Mouse (Mus musculus): Measurements from ENCODE around the gene Nr1h2.

Nr1h2 gene

GRCm38 (mm10) chr7:44553826-44554225 lies at the start of gene Nr1h2:
Gene Nr1h2 (minus strand): TSS chr7:44553951.
- DNase-seq, result peak; percentile 96

DNA sequence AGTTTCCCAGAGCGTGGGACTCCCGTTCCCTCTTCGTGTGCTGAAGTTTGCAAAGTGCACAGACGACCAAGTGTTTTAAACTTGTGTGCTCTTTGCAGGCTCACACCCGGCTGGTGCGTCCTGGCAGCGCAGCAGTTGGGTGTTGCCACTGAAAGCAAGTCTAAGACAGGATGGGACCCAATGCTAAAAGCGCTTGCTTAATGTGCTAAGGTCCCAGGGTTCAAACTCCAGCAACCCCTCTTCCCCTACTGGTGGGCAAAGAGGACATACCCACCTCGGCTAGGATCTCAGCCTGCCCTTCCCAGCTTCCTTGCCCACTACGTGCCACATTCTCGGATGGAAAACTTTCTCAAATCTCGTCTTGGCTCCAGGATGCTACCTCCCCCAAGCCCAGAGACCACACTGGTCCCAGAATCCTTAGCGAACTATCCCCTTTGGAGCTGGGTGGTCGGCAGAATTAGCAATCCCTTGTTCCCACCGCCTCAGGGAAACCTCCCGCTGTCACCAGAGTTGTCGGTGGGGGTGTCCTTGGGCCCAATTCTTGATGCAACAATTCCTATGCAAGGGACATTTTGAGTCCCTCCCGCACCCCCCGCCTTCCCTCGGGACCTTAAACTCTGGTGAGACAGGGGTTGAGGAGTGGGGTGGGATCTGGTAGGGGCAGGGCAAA lies 49.6 kb upstream of the Nr1h2 start:
- DNase-seq, result no peak

DNA sequence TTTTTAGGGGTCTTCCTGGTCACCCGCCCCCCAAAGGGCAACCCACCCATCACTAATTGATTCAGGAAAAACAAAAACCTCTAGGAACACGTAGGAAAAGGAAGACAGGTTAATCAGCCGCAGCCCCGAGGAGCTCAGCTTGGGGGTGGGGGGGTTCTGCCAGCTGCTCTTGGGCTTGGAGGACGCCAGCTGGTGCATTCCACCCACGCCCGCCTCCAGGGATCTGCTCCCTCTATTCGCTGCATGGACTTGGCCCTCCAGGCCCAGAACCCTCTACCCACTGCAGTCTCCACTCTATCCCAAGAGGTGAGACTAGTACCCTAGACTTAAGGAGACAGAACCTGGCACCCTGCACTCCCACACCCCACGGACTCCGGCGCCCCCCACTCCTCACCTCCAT lies 48.7 kb upstream of the Nr1h2 start:
- peak; percentile 88 for DNase-seq

- no peak for DNase-seq
Measured at GRCm38 (mm10) chr7:44601646-44602045, 47.9 kb upstream of the Nr1h2 start.

DNA sequence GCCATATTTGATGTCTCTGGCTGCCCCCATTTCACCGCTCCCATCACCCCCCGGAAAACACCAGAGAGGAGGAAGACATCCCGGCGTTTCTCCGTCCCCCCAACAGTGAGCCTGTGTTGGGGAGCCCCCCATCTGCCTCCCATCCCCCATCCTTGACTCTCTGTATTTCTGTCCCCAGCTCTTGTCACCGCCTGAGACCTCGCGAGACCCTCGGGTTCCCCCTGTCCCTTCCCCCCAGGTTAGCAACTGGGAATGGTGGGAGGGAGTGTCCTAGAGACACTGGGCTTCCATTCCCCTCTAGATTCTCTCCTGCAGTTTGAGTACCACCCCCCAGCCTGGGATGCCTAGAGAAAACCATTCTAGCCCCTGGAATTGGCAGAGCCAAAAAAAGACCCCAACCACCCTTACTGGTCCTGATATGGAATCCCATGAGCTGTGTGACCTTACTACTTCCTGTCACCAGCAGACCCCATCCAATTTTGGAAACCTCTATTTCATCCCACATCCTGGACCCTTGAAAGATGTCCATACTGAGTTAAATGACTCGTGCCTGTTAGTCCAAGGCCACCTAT lies 47.0 kb upstream of the Nr1h2 start:
- no peak for DNase-seq

GRCm38 (mm10) chr7:44598336-44598735 lies 44.6 kb upstream of the Nr1h2 start:
- no peak for DNase-seq

DNA sequence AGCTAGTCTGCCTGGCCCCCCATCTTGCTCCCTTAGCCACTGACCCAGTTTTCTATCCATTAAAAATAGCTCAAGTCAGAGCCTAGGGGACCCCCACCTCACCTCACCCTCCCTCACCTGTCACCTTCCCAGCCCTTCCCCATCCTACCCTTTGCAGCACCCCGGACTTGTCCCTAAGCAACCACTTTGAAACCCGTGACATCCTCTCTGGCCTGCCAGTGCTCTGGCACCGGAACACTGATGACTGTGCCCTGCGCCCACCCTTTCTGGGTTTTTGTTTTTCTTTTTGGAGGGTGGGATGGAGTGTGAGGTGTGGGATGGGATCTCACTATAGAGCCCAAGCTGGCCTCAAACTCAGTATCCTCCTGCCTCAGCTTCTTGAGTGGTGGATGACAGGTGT lies 43.9 kb upstream of the Nr1h2 start:
- no peak for DNase-seq

GRCm38 (mm10) chr7:44596996-44597538 lies 43.3 kb upstream of the Nr1h2 start:
- no peak for DNase-seq

DNA sequence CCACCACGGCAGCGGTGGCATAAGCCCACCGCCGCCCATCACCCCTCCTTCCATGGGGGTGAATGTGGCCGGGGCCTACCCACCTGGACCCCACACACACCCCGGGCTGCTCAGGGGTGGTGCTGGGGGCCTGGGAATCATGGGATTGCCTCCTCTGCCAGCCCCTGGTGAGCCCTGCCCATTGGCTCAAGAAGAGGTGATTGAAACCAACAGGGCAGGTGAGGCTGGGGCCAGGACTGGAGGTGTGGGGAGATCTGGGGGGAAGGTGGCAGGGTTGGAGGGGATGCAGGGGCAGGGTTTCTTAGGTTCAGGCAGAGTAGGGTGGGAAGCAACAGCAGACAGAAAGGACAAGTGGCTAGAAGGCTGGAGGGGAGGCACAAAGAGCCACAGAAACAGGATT lies 42.3 kb upstream of the Nr1h2 start:
- DNase-seq, result no peak

DNA sequence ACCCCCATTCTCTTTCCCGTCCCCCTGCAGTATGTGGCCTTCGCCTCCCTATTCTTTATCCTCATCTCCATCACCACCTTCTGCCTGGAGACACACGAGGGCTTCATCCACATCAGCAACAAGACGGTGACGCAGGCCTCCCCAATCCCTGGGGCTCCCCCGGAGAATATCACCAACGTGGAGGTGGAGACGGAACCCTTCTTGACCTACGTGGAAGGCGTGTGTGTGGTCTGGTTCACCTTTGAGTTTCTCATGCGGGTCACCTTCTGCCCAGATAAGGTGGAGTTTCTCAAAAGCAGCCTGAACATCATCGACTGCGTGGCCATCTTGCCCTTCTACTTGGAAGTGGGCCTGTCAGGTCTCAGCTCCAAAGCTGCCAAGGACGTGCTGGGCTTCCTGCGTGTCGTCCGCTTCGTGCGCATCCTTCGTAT lies 41.4 kb upstream of the Nr1h2 start:
- DNase-seq, result no peak

DNA sequence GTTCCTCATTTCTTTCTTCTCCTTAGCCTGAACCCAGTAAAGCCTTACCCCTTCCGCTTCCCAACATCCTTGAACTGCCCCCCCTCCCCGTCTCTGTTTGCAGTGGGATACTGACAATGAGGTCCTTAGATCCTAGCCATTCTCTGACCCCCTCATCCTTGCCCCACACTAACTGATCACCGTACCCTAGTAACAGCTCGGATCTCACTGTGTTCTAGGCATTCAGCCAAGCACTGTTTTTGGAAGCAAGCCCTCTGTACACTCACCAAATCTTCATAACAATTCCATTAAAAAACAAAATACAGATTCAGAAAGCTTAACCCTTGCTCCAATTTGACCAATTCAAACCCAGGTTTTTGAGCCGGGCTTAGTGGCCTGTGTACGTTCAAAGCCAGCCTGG lies 40.5 kb upstream of the Nr1h2 start:
- DNase-seq, result peak; percentile 74

DNA sequence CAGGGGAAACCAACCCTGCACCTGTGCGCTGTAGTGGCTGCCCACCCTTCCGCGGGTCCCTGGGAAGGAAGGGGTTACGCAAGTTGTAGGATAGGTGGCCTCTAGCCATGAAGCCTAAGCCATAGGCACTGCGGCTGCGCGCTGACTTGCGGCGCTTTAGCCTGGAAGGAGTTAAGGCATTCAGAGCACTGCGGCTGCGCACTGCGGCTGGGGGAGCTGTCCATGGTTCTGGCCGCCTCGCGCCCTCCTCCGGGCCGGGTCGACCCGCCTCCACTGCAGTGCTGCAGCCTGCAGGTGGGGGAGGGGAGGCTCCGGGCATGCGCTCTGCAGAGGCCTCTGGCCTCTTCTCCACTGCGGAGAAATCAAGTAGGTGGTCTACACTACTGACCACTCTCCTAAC lies 40.0 kb upstream of the Nr1h2 start:
- DNase-seq, result peak; percentile 87

DNA sequence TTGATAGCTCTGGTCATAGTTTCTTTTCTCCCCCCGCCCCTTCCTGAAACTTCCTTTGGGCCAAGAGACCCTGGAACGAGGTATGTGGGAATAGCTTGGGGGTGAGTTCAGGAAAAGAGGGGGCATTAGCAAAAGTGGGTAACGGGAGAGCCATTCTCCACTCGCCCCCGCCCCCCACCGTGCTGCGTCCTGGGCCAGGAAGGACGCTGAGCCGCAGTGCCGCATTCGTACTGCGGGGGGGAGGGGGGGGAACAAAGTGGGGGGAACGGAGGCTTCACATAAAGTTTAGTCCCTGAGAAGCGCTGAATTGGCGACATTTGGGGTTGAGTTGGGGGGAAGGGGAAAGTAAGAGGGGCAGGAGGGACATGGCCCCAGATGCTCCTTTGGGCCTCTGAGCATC lies 39.3 kb upstream of the Nr1h2 start:
- DNase-seq, result no peak

DNA sequence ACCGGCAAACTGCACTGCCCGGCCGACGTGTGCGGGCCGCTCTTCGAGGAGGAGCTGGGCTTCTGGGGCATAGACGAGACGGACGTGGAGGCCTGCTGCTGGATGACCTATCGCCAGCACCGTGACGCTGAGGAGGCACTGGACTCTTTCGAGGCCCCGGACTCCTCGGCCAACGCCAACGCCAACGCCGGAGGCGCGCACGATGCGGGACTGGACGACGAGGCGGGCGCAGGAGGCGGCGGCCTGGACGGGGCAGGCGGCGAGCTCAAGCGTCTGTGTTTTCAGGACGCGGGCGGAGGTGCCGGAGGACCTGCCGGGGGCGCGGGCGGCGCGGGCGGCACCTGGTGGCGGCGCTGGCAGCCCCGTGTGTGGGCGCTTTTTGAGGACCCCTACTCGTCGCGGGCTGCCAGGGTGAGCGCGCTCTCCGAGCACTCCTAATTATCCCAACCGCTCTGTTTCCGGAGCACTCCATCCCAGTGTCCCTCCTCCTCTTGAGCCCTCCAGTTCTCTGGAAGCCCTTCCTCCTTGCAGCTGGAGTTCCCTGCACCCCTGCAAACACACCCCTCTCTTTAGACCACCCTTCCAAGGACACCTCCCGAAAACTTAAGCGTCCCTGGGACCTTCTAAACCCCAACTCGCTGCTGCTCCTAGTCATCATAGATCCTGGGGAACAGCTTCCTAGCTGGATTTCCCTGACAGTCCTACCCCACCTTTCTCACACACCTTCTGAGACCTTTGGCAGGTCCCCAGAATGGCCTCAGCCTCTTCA lies 37.8 kb upstream of the Nr1h2 start:
- no peak for DNase-seq

- peak; percentile 98 for DNase-seq
Measured at GRCm38 (mm10) chr7:44590402-44591347, 36.9 kb upstream of the Nr1h2 start, which contains the start of gene Kcnc3. Gene Kcnc3 (plus strand): TSS chr7:44590664.

- peak; percentile 58 for DNase-seq
Measured at GRCm38 (mm10) chr7:44589946-44590345, 36.2 kb upstream of the Nr1h2 start.

DNA sequence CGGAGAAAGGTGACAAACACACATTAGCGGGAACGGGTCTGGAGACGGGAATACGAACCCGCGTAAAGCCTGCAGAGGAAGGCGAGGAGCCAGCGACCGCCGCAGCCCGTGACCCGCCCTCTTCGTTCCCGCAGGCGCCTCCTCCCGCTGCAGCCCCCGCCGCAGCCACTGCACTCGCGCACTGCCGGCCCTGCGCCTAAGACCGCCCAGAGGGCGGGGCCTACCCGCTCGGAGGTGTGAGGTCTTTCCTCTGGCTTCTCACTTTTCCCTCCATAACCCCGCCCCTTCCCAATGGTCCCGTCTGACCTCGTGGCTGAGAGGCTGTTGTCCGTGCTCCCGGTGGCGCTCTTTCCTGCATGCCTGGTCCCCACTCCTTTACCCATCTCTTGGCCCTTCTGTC lies 35.4 kb upstream of the Nr1h2 start:
- peak; percentile 83 for DNase-seq

DNA sequence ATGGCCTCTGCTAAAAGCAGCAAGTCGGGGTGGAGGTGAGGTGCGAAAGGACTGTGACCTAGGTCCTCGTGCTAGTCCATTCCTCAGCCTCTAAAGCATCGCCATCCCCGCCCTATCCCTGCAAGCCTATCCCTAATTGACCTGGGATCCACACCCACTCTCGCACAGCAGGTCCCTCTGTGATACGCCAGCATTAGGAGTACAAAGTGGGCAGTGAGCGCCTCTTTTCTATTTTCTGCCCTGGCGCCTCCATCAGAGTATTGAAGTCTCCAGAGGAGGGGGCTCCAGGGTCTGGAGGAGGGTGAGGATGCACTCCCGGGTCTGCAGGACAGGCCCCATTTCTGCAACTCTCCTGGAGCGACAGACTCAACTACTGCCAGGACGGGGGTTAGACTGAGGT lies 34.6 kb upstream of the Nr1h2 start:
- DNase-seq, result no peak

DNA sequence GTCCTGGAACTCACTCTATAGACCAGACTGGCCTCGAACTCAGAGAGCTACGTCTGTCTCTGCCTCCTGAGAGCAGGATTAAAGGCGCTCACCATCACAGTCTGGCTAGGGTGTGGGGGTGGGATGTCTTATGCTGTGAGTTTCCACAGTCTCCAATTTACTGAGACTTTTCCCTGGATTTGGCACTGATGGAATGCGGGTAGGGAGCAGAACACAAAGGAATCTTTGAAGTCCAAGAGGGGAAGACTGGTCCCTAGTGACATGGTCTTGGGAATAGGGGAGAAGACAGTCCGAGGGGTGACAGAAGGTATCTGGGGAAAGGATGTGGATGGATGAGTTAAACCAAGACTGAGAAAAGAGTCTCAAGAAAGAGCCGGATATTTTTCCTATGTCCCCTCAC lies 33.9 kb upstream of the Nr1h2 start:
- DNase-seq, result no peak

DNA sequence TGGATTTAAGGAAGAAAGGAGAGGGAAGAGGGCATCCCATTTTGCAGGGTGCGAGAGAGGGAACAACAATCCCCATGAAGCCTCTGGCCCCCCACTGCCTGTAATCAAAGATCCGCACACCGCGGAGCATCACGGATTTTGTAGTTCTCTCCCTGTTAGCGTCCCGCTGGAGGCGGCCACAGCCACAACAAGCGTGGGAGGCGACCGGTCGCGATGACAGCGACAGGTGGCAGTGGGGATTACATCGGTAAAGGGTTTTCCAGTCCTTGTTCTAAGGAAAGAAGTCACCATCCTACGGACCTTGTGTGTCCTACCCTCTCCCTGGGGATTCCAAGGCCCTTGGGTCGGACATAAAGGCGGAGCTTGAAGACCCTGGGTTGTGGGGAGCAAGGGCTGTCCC lies 33.2 kb upstream of the Nr1h2 start:
- peak; percentile 89 for DNase-seq

DNA sequence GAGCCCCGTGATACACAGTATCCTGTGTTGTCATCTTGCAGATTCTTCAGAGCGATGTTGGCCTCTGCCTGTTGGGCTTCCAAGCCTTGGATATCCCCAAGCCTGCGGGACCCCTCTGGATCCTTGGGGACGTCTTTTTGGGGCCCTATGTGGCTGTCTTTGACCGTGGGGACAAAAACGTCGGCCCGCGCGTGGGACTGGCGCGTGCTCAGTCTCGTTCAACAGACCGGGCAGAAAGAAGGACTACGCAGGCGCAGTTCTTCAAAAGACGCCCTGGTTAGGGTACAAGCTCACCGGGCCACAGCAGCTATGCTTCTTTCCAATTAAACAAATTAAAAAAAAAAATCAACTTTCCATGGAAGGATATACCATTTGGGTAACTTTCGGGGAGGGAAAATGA lies 32.8 kb upstream of the Nr1h2 start:
- DNase-seq, result peak; percentile 71

- no peak for DNase-seq
Measured at GRCm38 (mm10) chr7:44585606-44586005, 31.9 kb upstream of the Nr1h2 start.

DNA sequence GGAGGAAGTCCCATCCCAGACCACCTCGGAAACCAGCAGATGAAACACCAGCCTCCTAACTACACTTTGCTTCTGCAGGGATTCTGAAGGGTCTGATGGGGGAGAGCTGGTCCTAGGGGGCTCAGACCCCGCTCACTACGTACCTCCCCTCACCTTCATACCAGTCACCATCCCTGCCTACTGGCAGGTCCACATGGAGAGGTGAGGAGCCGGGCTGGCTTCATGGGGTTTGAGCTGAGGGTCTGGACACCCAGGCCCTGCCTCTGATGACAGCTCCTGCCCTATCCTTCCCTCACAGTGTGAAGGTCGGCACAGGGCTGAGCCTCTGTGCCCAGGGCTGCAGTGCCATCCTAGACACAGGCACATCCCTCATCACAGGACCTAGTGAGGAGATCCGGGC lies 31.2 kb upstream of the Nr1h2 start:
- no peak for DNase-seq

All from layer of hippocampus, adult 9-11 months (tissue).